ENCODE assay signal across 19 mouse cellular contexts in genomic region chr4:56627206-56627605, GRCm38 (mm10).
DNase-seq lines count a peak whose midpoint lies in the region; ATAC-seq and TF ChIP-seq lines count a peak whose summit lies in the region.
"Had no signal": no experiment of that assay in that cellular context is flagged by ENCODE, and none has a peak within 500 bp of the region (broad histone marks: within the 10 kb centered on the region; RNA-seq: fewer than 3 reads in every experiment).

No protein-coding gene starts in this region.

- 60% methylated on average over 7 of the region's 7 CpGs for WGBS in hindbrain, postnatal 0 days
- WGBS in hindbrain, embryonic 10.5 days: 83% methylated on average over 7 of the region's 7 CpGs

- ATAC-seq in frontal cortex, adult (ENCODE audit: low TSS enrichment): peak; percentile 69
- ATAC-seq in hindbrain, postnatal 0 days: 0 out of 2 replicates have a peak, but pooled peaks have one; percentile 12
- ATAC-seq: forebrain, embryonic 14.5 days; forebrain, embryonic 16.5 days had no signal

- H3K27me3 ChIP-seq in hindbrain, postnatal 0 days (ENCODE audit: insufficient read depth, low read length): no peaks in the 10 kb centered on the region
- no peaks in the 10 kb centered on the region for H3K27me3 ChIP-seq in hindbrain, embryonic 10.5 days (ENCODE audit: insufficient read depth, poor library complexity, severe bottlenecking)
- H3K27me3 ChIP-seq: embryonic facial prominence, embryonic 12.5 days; forebrain, embryonic 12.5 days had no signal

- H3K4me2 ChIP-seq in hindbrain, postnatal 0 days (ENCODE audit: low read depth, low read length): no peak overlapping the region
- H3K4me2 ChIP-seq: embryonic facial prominence, embryonic 12.5 days; forebrain, embryonic 12.5 days had no signal

- DNase-seq in frontal cortex, postnatal 14 days (ENCODE audit: low spot score in 2 of 2): no peak
- no peak for DNase-seq in hindbrain, postnatal 0 days (ENCODE audit: low spot score)
- no peak for DNase-seq in hindbrain, embryonic 10.5 days (ENCODE audit: low spot score)
- DNase-seq in brain, adult 2 months (ENCODE audit: low read depth, low spot score): peak; percentile 46
- DNase-seq in ovary, postnatal 36 days (ENCODE audit: low spot score): no peak
- DNase-seq: adrenal gland, adult 2 months; adrenal gland, postnatal 10 days; adrenal gland, postnatal 25 days; cerebellum, adult 11-12 months; cerebellum, adult 2 months; cerebellum, adult 9-10 months; cerebellum, postnatal 10 days; cerebellum, postnatal 25 days had no signal

- H3K4me3 ChIP-seq in hindbrain, postnatal 0 days (ENCODE audit: low read length): no peak overlapping the region
- H3K4me3 ChIP-seq in hindbrain, embryonic 10.5 days: no peak overlapping the region
- H3K4me3 ChIP-seq: embryonic facial prominence, embryonic 10.5 days; embryonic facial prominence, embryonic 12.5 days; forebrain, embryonic 12.5 days had no signal

- no peak overlapping the region for H3K9ac ChIP-seq in hindbrain, postnatal 0 days (replicated peaks; ENCODE audit: low read length)
- H3K9ac ChIP-seq: embryonic facial prominence, embryonic 12.5 days; forebrain, embryonic 12.5 days had no signal

- H3K27ac ChIP-seq in hindbrain, postnatal 0 days: peak overlapping the region; percentile 11; the same call in 1 of the 2 replicates
- H3K27ac ChIP-seq in hindbrain, embryonic 10.5 days: no peak overlapping the region
- H3K27ac ChIP-seq: embryonic facial prominence, embryonic 10.5 days; embryonic facial prominence, embryonic 12.5 days; forebrain, embryonic 12.5 days had no signal

- TF ChIP-seq CTCF in hindbrain, postnatal 0 days (IDR thresholded peaks at IDR 0.05; ENCODE audit: low read depth): no peak

- H3K36me3 ChIP-seq in hindbrain, postnatal 0 days (ENCODE audit: insufficient read depth, low read length): no peaks in the 10 kb centered on the region
- no peaks in the 10 kb centered on the region for H3K36me3 ChIP-seq in hindbrain, embryonic 10.5 days
- H3K36me3 ChIP-seq: embryonic facial prominence, embryonic 10.5 days; embryonic facial prominence, embryonic 12.5 days; forebrain, embryonic 12.5 days had no signal

- no peaks in the 10 kb centered on the region for H3K4me1 ChIP-seq in hindbrain, postnatal 0 days (ENCODE audit: insufficient read depth, low read length)
- H3K4me1 ChIP-seq in hindbrain, embryonic 10.5 days (replicated peaks): 0 out of 2 replicates have a peak, but pooled peaks cover 5% of the 10 kb centered on the region
- H3K4me1 ChIP-seq: embryonic facial prominence, embryonic 12.5 days; forebrain, embryonic 12.5 days had no signal

- H3K9me3 ChIP-seq in hindbrain, postnatal 0 days (ENCODE audit: low read length): no peaks in the 10 kb centered on the region
- no peaks in the 10 kb centered on the region for H3K9me3 ChIP-seq in hindbrain, embryonic 10.5 days
- H3K9me3 ChIP-seq: embryonic facial prominence, embryonic 10.5 days; embryonic facial prominence, embryonic 12.5 days; forebrain, embryonic 12.5 days had no signal
